Mouse (Mus musculus) thymus, adult 2 months (tissue): Measurements from ENCODE around the gene Krt26.

Source experiments
- CTCF ChIP-seq: fragments of 200-500 bp; IDR thresholded peaks from 2 replicates; pipeline ENCODE4 v1.5.1; 2012; ENCODE audit warnings: mild to moderate bottlenecking, control low read depth, low read length, moderate library complexity, borderline replicate concordance; ENCODE audit not compliant: control insufficient read depth, poor library complexity, insufficient read depth; ENCODE audit errors: extremely low read depth
- POLR2A ChIP-seq: fragments of 200-500 bp; IDR thresholded peaks from 2 replicates; pipeline ENCODE4 v1.6.1; 2012; ENCODE audit warnings: mild to moderate bottlenecking, low read length, control low read depth, moderate library complexity; ENCODE audit not compliant: control insufficient read depth, poor library complexity, insufficient read depth; ENCODE audit errors: extremely low read depth

DNA sequence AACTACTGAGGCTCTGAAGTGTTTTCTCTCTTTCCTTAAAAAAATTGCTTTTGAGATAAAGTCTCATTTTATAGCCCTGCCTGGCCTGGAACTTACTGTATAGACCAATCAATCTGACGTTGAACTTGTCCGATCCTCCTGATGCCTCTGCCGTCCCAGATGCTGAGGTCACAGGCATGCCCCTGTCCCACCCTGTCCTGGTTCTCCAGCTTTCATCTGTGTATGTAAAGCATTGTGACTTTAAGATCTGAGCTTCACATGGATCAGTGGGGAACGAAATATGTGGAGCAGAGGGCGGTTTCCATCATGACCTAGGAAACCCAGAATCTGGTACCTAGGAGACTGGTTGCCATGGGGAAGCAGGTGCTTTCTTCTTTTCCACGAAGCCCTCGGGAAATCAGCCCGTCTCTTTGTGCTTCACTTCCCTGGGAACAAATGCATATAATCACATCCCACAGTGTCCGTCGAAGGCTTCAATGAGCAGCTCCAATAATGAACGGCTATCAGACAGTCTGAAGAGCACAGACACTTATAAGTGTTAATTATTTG is 1.6 kb upstream of the Krt26 start:
- no peak for TF ChIP-seq POLR2A
- no peak for TF ChIP-seq CTCF
